ENCODE assay signal across 45 mouse cellular contexts in genomic region chr2:104042766-104043165, GRCm38 (mm10). TPM values are rescaled to one million over a fixed set of nuclear protein-coding genes. Genes with fewer than 3 reads are reported as not detected.
"Had no signal": no experiment of that assay in that cellular context is flagged by ENCODE, and none has a peak within 500 bp of the region (broad histone marks: within the 10 kb centered on the region; RNA-seq: fewer than 3 reads in every experiment).

No protein-coding gene starts in this region.

- H3K4me3 ChIP-seq: limb, embryonic 10.5 days; limb, embryonic 12.5 days; limb, embryonic 13.5 days; limb, embryonic 15.5 days; liver, embryonic 12.5 days; liver, embryonic 13.5 days; liver, embryonic 15.5 days; lung, embryonic 15.5 days; megakaryocyte, embryonic 14.5 days; midbrain, embryonic 10.5 days; midbrain, embryonic 12.5 days; midbrain, embryonic 13.5 days; myocyte; neural tube, embryonic 12.5 days had no signal

- H3K4me2 ChIP-seq: limb, embryonic 12.5 days; limb, embryonic 13.5 days; limb, embryonic 15.5 days; liver, embryonic 11.5 days; liver, embryonic 12.5 days; liver, embryonic 13.5 days; liver, embryonic 15.5 days; lung, embryonic 14.5 days; lung, embryonic 15.5 days; midbrain, embryonic 12.5 days; midbrain, embryonic 13.5 days; neural tube, embryonic 12.5 days had no signal

- DNase-seq: left cerebral cortex, postnatal 4 days; liver; liver, embryonic 13.5 days; liver, postnatal 0 days; lung, adult 2 months; lung, embryonic 14.5 days; lung, postnatal 10 days; lung, postnatal 14 days; lung, postnatal 36 days; lung, postnatal 4 days; midbrain, embryonic 14.5 days had no signal

- H3K4me1 ChIP-seq: limb, embryonic 10.5 days; limb, embryonic 12.5 days; limb, embryonic 13.5 days; limb, embryonic 15.5 days; lung, embryonic 15.5 days; midbrain, embryonic 12.5 days; midbrain, embryonic 13.5 days; neural tube, embryonic 12.5 days had no signal

- H3K9me3 ChIP-seq: limb, embryonic 10.5 days; limb, embryonic 12.5 days; limb, embryonic 13.5 days; limb, embryonic 15.5 days; liver, embryonic 12.5 days; liver, embryonic 13.5 days; liver, embryonic 15.5 days; lung, embryonic 15.5 days; megakaryocyte, embryonic 14.5 days; midbrain, embryonic 10.5 days; midbrain, embryonic 12.5 days; midbrain, embryonic 13.5 days; neural tube, embryonic 12.5 days had no signal

- H3K27me3 ChIP-seq: limb, embryonic 12.5 days; limb, embryonic 13.5 days; limb, embryonic 15.5 days; liver, embryonic 12.5 days; liver, embryonic 13.5 days; liver, embryonic 15.5 days; lung, embryonic 15.5 days; megakaryocyte, embryonic 14.5 days; midbrain, embryonic 12.5 days; midbrain, embryonic 13.5 days; neural tube, embryonic 12.5 days had no signal

- H3K27ac ChIP-seq: limb, embryonic 10.5 days; limb, embryonic 12.5 days; limb, embryonic 13.5 days; limb, embryonic 15.5 days; liver, embryonic 12.5 days; liver, embryonic 14.5 days; lung, embryonic 15.5 days; macrophage; midbrain, embryonic 10.5 days; midbrain, embryonic 12.5 days; midbrain, embryonic 13.5 days; neural tube, embryonic 12.5 days had no signal

- ATAC-seq: liver, embryonic 12.5 days; lung, postnatal 0 days; midbrain, embryonic 13.5 days; midbrain, embryonic 16.5 days had no signal

- H3K9ac ChIP-seq: limb, embryonic 12.5 days; limb, embryonic 13.5 days; limb, embryonic 15.5 days; liver, embryonic 12.5 days; liver, embryonic 13.5 days; liver, embryonic 14.5 days; liver, embryonic 15.5 days; liver, postnatal 0 days; lung, embryonic 14.5 days; lung, embryonic 15.5 days; midbrain, embryonic 12.5 days; midbrain, embryonic 13.5 days; neural tube, embryonic 12.5 days had no signal

RNA-seq across cellular contexts. Expression of gene 4931422A03Rik, which starts 14.6 kb away (rescaled TPM):
- total RNA-seq: left cerebral cortex, postnatal 10 days; left cerebral cortex, postnatal 14 days; left cerebral cortex, postnatal 25 days; left cerebral cortex, postnatal 36 days; left cerebral cortex, postnatal 4 days; liver, adult 2 months; midbrain, postnatal 0 days; monocyte, adult 5-6 weeks had no signal
- polyA plus RNA-seq: liver, adult 2 months; lung, adult 2 months; macrophage had no signal

RNA-seq across cellular contexts. Expression of gene Gm10912, which starts 22.9 kb away (rescaled TPM):
- total RNA-seq: megakaryocyte, adult 5-6 weeks; midbrain, postnatal 0 days; monocyte, adult 5-6 weeks had no signal
- polyA plus RNA-seq: limb, embryonic 10.5 days; limb, embryonic 11.5 days; limb, embryonic 12.5 days; liver, embryonic 11.5 days; liver, embryonic 12.5 days; lung, embryonic 14.5 days; lung, embryonic 15.5 days; lung, embryonic 16.5 days; lung, postnatal 0 days; macrophage; midbrain, embryonic 12.5 days; midbrain, embryonic 13.5 days; midbrain, embryonic 14.5 days; midbrain, embryonic 16.5 days; midbrain, postnatal 0 days; myocyte; neural tube, embryonic 11.5 days; neural tube, embryonic 12.5 days had no signal

RNA-seq across cellular contexts. Expression of gene Gm10799, which starts 25.6 kb away (rescaled TPM):
- total RNA-seq: left cerebral cortex, adult 8-10 months; left cerebral cortex, postnatal 10 days; left cerebral cortex, postnatal 14 days; left cerebral cortex, postnatal 25 days; left cerebral cortex, postnatal 36 days; left cerebral cortex, postnatal 4 days; liver, adult 2 months; megakaryocyte progenitor cell, adult 5-6 weeks; megakaryocyte, adult 5-6 weeks; megakaryocyte-erythroid progenitor cell, adult 5-6 weeks; midbrain, postnatal 0 days; monocyte, adult 5-6 weeks had no signal
- polyA plus RNA-seq: limb, embryonic 10.5 days; limb, embryonic 11.5 days; limb, embryonic 12.5 days; limb, embryonic 13.5 days; limb, embryonic 14.5 days; limb, embryonic 15.5 days; liver, adult 2 months; liver, embryonic 11.5 days; liver, embryonic 12.5 days; liver, embryonic 13.5 days; liver, embryonic 14.5 days; liver, embryonic 15.5 days; liver, embryonic 16.5 days; liver, postnatal 0 days; lung, adult 2 months; lung, embryonic 14.5 days; lung, embryonic 15.5 days; lung, embryonic 16.5 days; lung, postnatal 0 days; macrophage; midbrain, embryonic 10.5 days; midbrain, embryonic 12.5 days; midbrain, embryonic 13.5 days; midbrain, embryonic 14.5 days; midbrain, embryonic 16.5 days; midbrain, postnatal 0 days; myocyte; neural tube, embryonic 11.5 days; neural tube, embryonic 12.5 days had no signal

RNA-seq across cellular contexts. Expression of gene Cd59b, which starts 26.9 kb away (rescaled TPM):
- total RNA-seq: megakaryocyte, adult 5-6 weeks; midbrain, postnatal 0 days; monocyte, adult 5-6 weeks had no signal
- polyA plus RNA-seq: macrophage, myocyte had no signal
